Mouse (Mus musculus) G1E (cell line): ENCODE data around the gene Arid3a.

Experiments
- CTCF ChIP-seq: IDR thresholded peaks from 2 replicates; pipeline ENCODE4 v1.5.1; 2012; ENCODE audit warnings: low read depth, low read length, inconsistent platforms, mixed read lengths
- GATA1 ChIP-seq: IDR thresholded peaks from 2 replicates; pipeline ENCODE4 v1.6.1; 2012; ENCODE audit warnings: borderline replicate concordance, low read length, inconsistent platforms, mixed read lengths
- GATA2 ChIP-seq: IDR thresholded peaks from 2 replicates; pipeline ENCODE4 v1.6.1; 2012; ENCODE audit warnings: low read depth, low read length, inconsistent platforms, borderline replicate concordance
- POLR2AphosphoS5 ChIP-seq: IDR thresholded peaks from 2 replicates; pipeline ENCODE4 v1.6.1; 2012; ENCODE audit warnings: low read depth, low read length, inconsistent platforms; ENCODE audit not compliant: insufficient replicate concordance
- TAL1 ChIP-seq: conservative IDR thresholded peaks from 2 replicates; pipeline ENCODE4 v1.6.1; 2012; ENCODE audit warnings: low read depth, low read length, inconsistent platforms, mixed read lengths

DNA sequence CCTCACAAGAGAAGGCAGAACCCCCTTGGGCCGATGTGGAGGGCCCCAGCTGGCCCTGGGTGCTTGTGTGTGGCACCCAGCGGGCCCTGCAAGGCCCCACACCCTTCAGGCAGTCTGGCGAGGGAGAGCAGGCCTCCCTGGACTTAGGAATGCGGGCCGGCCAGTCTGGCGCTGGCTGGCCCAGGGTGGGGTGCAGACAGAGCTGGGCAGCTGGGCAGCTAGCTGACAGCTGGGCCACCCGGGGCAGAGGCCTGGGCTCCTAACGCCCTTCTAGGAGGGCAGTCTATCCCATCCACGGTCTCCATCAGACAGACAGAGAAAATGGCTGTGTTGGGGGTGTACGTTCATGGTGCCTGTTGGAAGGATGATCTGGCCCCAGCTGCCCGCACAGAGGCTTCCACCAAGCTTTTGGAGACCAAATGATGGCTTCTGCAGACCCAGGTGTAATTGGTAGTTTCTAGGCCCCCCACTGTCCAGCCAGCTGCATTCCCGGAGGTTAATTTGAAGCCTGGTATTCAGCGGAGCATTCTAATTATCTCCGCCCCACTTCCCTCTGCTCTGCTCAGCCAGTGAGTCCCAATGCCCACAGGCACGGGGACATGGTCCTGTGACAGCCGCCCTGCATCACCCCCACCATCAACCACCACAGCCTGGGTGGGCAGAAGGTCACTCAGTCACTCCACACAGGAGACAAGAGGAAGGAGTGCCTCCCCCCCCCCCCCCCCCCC is 18.8 kb downstream of the Arid3a start:
- TF ChIP-seq CTCF (no peak), TAL1 (no peak), GATA2 (no peak), GATA1 (no peak), POLR2AphosphoS5 (no peak)
